Mouse (Mus musculus): Measurements from ENCODE around the gene Ift81.

GRCm38 (mm10) chr5:122589891-122590290 lies 24.4 kb downstream of the Ift81 start:
- TF ChIP-seq EP300 (IDR thresholded peaks at IDR 0.05) (no peak), CTCF (IDR thresholded peaks at IDR 0.05) (no peak)
